Mouse (Mus musculus): ENCODE measurements at regions not wholly inside any gene's neighbourhood (a gene's known extent, or its start where the extent isn't known, plus 50 kb on each side); places are given as distances from the start of the nearest gene placed in this dataset.

DNA sequence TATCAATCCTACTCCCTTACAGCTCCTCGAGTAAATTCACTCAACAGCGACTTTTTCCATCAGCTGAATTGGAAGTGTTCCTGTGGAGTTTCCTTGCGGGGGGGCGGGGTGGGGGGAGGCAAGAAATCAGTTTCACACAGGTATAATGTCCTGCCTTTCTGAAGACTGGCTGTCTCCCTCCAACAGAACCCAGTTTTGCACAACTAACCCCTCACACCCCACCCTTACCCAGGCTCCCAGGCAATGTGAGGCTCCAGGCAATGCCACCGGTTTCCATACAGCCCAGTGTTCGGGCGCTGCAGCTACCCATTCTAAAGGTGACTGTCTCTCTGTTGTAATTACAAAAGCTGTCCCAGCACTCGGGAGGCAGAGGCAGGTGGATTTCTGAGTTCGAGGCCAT lies 95.1 kb upstream of the Map3k1 start:
- TF ChIP-seq CTCF (IDR thresholded peaks at IDR 0.05; ENCODE audit: low read depth, low read length) (no peak), GATA2 (IDR thresholded peaks at IDR 0.05; ENCODE audit: borderline replicate concordance, low read depth, low read length) (no peak), GATA1 (IDR thresholded peaks at IDR 0.05; ENCODE audit: borderline replicate concordance, low read length) (no peak)

All from G1E (cell line).